Mouse (Mus musculus): Measurements from ENCODE around the gene Adat3.
A peak's percentile ranks its signal among the peaks of the same experiment; 100 is the strongest.
"Not testable (repeated sequence)": the region's sequence is repeated elsewhere in the genome, so short reads cannot be mapped to it uniquely, and the experiment has no call there.

Adat3 gene

GRCm38 (mm10) chr10:80610116-80610785 lies 7.6 kb downstream of the Adat3 start:
- DNase-seq (ENCODE audit: low read depth, low spot score), result no peak

- DNase-seq (ENCODE audit: low read depth, low spot score), result no peak
These were observed 8.3 kb downstream of the Adat3 start for GRCm38 (mm10) chr10:80611024-80611423.

- no peak for DNase-seq (ENCODE audit: low read depth, low spot score)
These were observed 9.2 kb downstream of the Adat3 start for GRCm38 (mm10) chr10:80611905-80612304.

GRCm38 (mm10) chr10:80613821-80614220 lies 11.1 kb downstream of the Adat3 start:
- no peak for DNase-seq (ENCODE audit: low read depth, low spot score)

- DNase-seq (ENCODE audit: low read depth, low spot score), result no peak
These were observed 11.7 kb downstream of the Adat3 start for GRCm38 (mm10) chr10:80614351-80614750.

- no peak for DNase-seq (ENCODE audit: low read depth, low spot score)
These were observed 15.5 kb downstream of the Adat3 start for GRCm38 (mm10) chr10:80618181-80618580.

GRCm38 (mm10) chr10:80619465-80620244 lies 17.0 kb downstream of the Adat3 start:
- no peak for DNase-seq (ENCODE audit: low read depth, low spot score)

GRCm38 (mm10) chr10:80620365-80620764 lies 17.7 kb downstream of the Adat3 start:
- DNase-seq (ENCODE audit: low read depth, low spot score), result no peak

- DNase-seq (ENCODE audit: low read depth, low spot score), result no peak
These were observed 18.4 kb downstream of the Adat3 start for GRCm38 (mm10) chr10:80620796-80621689.

- no peak for DNase-seq (ENCODE audit: low read depth, low spot score)
These were observed 18.9 kb downstream of the Adat3 start for GRCm38 (mm10) chr10:80621690-80621939.

GRCm38 (mm10) chr10:80621940-80622660 lies 19.4 kb downstream of the Adat3 start:
- peak; percentile 100 for DNase-seq (ENCODE audit: low read depth, low spot score)

GRCm38 (mm10) chr10:80622661-80623456 lies 20.2 kb downstream of the Adat3 start, which contains the start of gene Csnk1g2:
TSS of gene Csnk1g2 (plus strand) at chr10:80622838.
- no peak for DNase-seq (ENCODE audit: low read depth, low spot score)

- no peak for DNase-seq (ENCODE audit: low read depth, low spot score)
These were observed 20.9 kb downstream of the Adat3 start for GRCm38 (mm10) chr10:80623457-80624191.

- DNase-seq (ENCODE audit: low read depth, low spot score), result no peak
These were observed 23.1 kb downstream of the Adat3 start for GRCm38 (mm10) chr10:80625764-80626163.

- DNase-seq (ENCODE audit: low read depth, low spot score), result no peak
These were observed 25.0 kb downstream of the Adat3 start for GRCm38 (mm10) chr10:80627685-80628084.

- DNase-seq (ENCODE audit: low read depth, low spot score), result no peak
These were observed 26.2 kb downstream of the Adat3 start for GRCm38 (mm10) chr10:80628925-80629324.

GRCm38 (mm10) chr10:80635345-80635744 lies 32.7 kb downstream of the Adat3 start:
- no peak for DNase-seq (ENCODE audit: low read depth, low spot score)

GRCm38 (mm10) chr10:80646936-80647335 lies 44.3 kb downstream of the Adat3 start:
- DNase-seq (ENCODE audit: low read depth, low spot score), result no peak

- DNase-seq (ENCODE audit: low read depth, low spot score), result not testable (repeated sequence)
These were observed 47.2 kb downstream of the Adat3 start for GRCm38 (mm10) chr10:80649910-80650309.

- DNase-seq (ENCODE audit: low read depth, low spot score), result no peak
These were observed 47.7 kb downstream of the Adat3 start for GRCm38 (mm10) chr10:80650392-80650791.

All from embryo, embryonic 11.5 days (tissue).